Mouse (Mus musculus): Measurements from ENCODE around the gene Kxd1.
"Not testable (repeated sequence)": the region's sequence is repeated elsewhere in the genome, so short reads cannot be mapped to it uniquely, and the experiment has no call there.

- TF ChIP-seq CTCF, POLR2A (IDR thresholded peaks at IDR 0.05; ENCODE audit: extremely low read depth, insufficient read depth, low read length): not testable (repeated sequence)
These were observed 16.6 kb downstream of the Kxd1 start for GRCm38 (mm10) chr8:70511174-70511573.
